Mouse (Mus musculus): Measurements from ENCODE around the gene Cyp2u1. TPM values are rescaled to one million over a fixed set of nuclear protein-coding genes. Genes with fewer than 3 reads are reported as not detected.

Cyp2u1 gene
- polyA plus RNA-seq, 1 experiment from 2014 or later = 8.4 TPM

DNA sequence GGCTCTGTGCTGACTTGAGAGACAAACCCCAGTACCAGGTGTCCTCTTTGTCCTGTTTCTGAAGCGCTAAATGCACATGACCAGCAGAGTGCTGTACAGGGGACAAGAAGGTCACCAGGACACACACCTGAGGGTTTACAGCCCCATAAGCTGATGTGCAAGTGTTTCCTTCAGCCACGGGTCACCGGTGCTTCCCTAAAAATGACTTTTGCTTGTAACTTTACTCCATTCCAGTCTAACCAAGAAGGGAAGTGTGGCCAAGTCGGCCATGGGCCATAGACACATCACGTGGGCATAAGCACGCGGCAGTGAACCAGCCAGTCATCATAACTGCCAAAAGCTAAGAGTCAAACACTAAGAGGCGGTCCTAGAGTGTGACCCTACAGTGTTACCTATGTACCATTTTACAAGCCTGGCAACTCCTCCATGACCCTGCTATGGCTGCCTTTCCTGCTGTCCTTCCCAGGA, 56.4 kb downstream of the Cyp2u1 start:
- no peak overlapping the region for H3K9ac ChIP-seq (ENCODE audit: low read depth, low read length)
- no peak for ATAC-seq (replicated peaks; ENCODE audit: insufficient number of reproducible peaks, low FRiP score, low TSS enrichment)
- no peaks in the 10 kb centered on the region for H3K9me3 ChIP-seq (replicated peaks; ENCODE audit: control insufficient read depth, low read length)
- no peak overlapping the region for H3K4me2 ChIP-seq
- no peak overlapping the region for H3K4me3 ChIP-seq (ENCODE audit: low read depth, low read length)
- no peak overlapping the region for H3K27ac ChIP-seq (ENCODE audit: low read depth, low read length)
- H3K27me3 ChIP-seq (ENCODE audit: control insufficient read depth, insufficient read depth, low read length) = no peaks in the 10 kb centered on the region
- peaks cover 9% of the 10 kb centered on the region for H3K36me3 ChIP-seq (ENCODE audit: control insufficient read depth, insufficient read depth, low read length)
- peaks cover 15% of the 10 kb centered on the region for H3K4me1 ChIP-seq (ENCODE audit: control insufficient read depth, insufficient read depth, low read length)
- WGBS (ENCODE audit: insufficient replicate concordance) = 89% methylated on average over 8 of the region's 8 CpGs

DNA sequence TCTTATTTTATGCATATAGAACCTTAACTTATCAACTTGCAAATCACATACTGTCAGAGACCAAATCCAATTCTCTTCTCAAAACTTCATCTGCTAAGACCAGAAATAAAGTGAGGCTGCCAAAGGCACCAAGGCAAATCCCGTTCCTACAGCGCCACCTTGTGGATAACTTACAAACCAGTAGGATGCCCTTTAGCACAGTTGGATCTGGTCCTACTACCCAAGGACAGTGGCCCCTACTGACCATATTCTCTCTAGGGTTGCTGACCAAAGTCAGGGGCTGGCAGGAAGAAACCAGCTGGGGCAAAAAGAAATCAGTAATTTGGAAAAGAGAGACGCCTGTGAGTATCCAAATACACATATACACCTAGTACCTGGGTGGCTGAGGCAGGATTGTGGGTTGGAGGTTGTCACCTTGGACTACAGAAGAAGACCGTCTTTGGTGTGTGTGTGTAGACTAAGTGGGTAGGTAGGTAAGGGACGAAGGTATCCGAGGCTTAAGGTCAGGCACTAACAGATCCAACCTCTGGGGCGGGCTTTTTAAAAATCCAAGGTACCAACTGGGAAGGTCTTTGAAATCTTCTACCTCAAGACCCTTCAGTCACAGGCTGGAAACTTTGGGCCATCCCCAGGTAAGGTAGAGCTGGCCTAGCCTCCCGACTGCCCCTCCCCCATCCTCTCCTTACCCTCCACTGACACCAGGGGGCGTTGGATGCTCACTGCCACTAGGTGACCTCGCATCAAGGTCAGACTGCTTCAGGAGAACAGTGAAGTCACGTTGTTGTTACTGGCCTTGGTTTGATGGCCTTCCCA, 57.1 kb downstream of the Cyp2u1 start:
- H3K36me3 ChIP-seq (ENCODE audit: control insufficient read depth, insufficient read depth, low read length) = peaks cover 9% of the 10 kb centered on the region

More for the DNA sequence above, 57.1 kb downstream of the Cyp2u1 start:
- 53% methylated on average over 11 of the region's 11 CpGs for WGBS (ENCODE audit: insufficient replicate concordance)
- Histone ChIP-seq H3K27me3 (ENCODE audit: control insufficient read depth, insufficient read depth, low read length) (no peaks in the 10 kb centered on the region), H3K4me1 (ENCODE audit: control insufficient read depth, insufficient read depth, low read length) (peaks cover 8% of the 10 kb centered on the region), H3K4me2 (no peak overlapping the region), H3K4me3 (ENCODE audit: low read depth, low read length) (no peak overlapping the region), H3K27ac (ENCODE audit: low read depth, low read length) (no peak overlapping the region; the same call in 1 of the 2 replicates), H3K9me3 (replicated peaks; ENCODE audit: control insufficient read depth, low read length) (no peaks in the 10 kb centered on the region), H3K9ac (ENCODE audit: low read depth, low read length) (no peak overlapping the region)
- no peak for ATAC-seq (replicated peaks; ENCODE audit: insufficient number of reproducible peaks, low FRiP score, low TSS enrichment)

Other genes starting within 250 kb of the Cyp2u1 start
- 19.6 and 20.8 TPM in 2 replicates for gene Lef1, start 192.8 kb downstream of the Cyp2u1 start, polyA plus RNA-seq (2014; fragmentation: Nextera tagmentation; extraction: Ambion mirVana)
- gene Hadh, start 31.1 kb downstream of the Cyp2u1 start, polyA plus RNA-seq (2014; fragmentation: Nextera tagmentation; extraction: Ambion mirVana) = 142 and 174 TPM in 2 replicates
- 1.1 and 1.3 TPM in 2 replicates for gene Sgms2, start 188.2 kb upstream of the Cyp2u1 start, polyA plus RNA-seq (2014; fragmentation: Nextera tagmentation; extraction: Ambion mirVana)

Data from heart, embryonic 11.5 days (tissue).